Mouse (Mus musculus): ENCODE data around the gene Tmem182. TPM values are rescaled to one million over a fixed set of nuclear protein-coding genes. Genes with fewer than 3 reads are reported as not detected.

Tmem182 gene
- total and polyA plus RNA-seq, 2 experiments from 2014 or later, result 0.05 to 0.21 TPM

DNA sequence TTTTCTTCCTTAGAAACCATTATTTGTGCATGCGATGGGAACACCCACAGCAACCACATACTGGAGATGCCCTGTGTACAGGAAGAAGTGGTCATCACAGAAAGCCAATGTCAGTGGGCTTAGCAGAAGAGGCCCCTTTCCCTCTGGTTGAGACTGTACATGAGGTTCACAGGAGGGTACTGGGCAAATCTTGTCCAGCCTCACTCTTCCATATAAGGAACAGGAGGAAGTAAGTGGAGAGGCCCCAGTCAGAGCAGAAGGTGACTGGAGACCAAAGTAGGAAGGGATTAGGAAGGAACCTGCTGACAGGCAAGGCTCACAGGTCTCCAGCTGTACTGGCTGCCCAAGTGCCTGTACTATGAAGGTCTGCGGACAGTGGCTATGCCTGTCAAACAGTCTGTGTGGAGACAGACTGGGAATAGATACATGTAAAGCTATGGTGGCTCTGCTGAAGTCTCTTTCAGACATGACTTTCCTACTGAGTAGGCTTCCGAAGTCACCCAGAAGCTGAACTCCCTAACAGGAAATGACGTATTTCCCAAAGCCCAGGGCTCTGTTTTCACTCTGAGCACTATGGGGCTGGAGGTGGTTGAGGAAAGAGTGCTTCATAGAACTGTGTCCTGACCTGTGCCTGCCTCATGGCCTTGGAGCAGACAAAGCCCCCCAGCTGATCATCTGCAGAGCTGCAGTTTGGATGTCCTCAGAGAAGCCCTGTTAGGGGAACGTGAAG lies 35.8 kb downstream of the Tmem182 start:
- H3K27me3 ChIP-seq (ENCODE audit: insufficient read depth, low read length), result no peaks in the 10 kb centered on the region
- H3K9ac ChIP-seq (replicated peaks; ENCODE audit: low read length, poor library complexity, severe bottlenecking), result no peak overlapping the region
- H3K4me2 ChIP-seq (ENCODE audit: low read depth, low read length, poor library complexity, severe bottlenecking), result no peak overlapping the region
- H3K9me3 ChIP-seq (ENCODE audit: low read length), result no peaks in the 10 kb centered on the region
- no peak overlapping the region for H3K27ac ChIP-seq (ENCODE audit: low read depth, low read length)
- no peak for DNase-seq (ENCODE audit: low spot score)
- 86% methylated on average over 5 of the region's 5 CpGs for WGBS
- no peaks in the 10 kb centered on the region for H3K36me3 ChIP-seq (ENCODE audit: insufficient read depth, low read length)
- H3K4me1 ChIP-seq (ENCODE audit: insufficient read depth, low read length), result no peaks in the 10 kb centered on the region
- no peak for ATAC-seq (ENCODE audit: low FRiP score)
- no peak for TF ChIP-seq CTCF (IDR thresholded peaks at IDR 0.05)
- no peak overlapping the region for H3K4me3 ChIP-seq (ENCODE audit: low read depth, low read length)

DNA sequence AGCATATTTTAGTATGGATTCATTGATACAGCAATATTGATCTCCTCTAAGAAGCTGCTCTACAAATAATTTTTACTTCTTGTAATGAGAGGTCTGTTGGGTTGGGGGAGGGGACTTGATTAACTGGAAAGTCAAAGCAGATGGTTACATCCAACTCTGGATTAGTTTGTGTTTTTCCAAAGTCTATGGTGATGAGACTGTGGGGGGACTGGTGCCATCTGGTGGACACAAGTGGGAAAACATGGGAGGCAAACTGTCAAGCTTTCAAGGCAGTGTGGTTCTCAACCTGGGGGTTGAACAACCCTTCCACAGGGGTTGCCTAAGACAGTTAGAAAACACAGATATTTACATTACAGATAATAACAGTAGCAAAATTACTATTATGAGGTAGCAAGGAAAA lies 39.2 kb downstream of the Tmem182 start:
- no peak overlapping the region for H3K4me2 ChIP-seq (ENCODE audit: low read depth, low read length, poor library complexity, severe bottlenecking)
- no peaks in the 10 kb centered on the region for H3K27me3 ChIP-seq (ENCODE audit: insufficient read depth, low read length)
- H3K27ac ChIP-seq (ENCODE audit: low read depth, low read length), result no peak overlapping the region
- no peak overlapping the region for H3K9ac ChIP-seq (replicated peaks; ENCODE audit: low read length, poor library complexity, severe bottlenecking)
- no peak overlapping the region for H3K4me3 ChIP-seq (ENCODE audit: low read depth, low read length)
- no peaks in the 10 kb centered on the region for H3K36me3 ChIP-seq (ENCODE audit: insufficient read depth, low read length)
- H3K9me3 ChIP-seq (ENCODE audit: low read length), result no peaks in the 10 kb centered on the region
- ATAC-seq (ENCODE audit: low FRiP score) (peak; percentile 31), DNase-seq (ENCODE audit: low spot score) (peak; percentile 53)
- H3K4me1 ChIP-seq (ENCODE audit: insufficient read depth, low read length), result no peaks in the 10 kb centered on the region
- peak; percentile 95 for TF ChIP-seq CTCF (IDR thresholded peaks at IDR 0.05)

DNA sequence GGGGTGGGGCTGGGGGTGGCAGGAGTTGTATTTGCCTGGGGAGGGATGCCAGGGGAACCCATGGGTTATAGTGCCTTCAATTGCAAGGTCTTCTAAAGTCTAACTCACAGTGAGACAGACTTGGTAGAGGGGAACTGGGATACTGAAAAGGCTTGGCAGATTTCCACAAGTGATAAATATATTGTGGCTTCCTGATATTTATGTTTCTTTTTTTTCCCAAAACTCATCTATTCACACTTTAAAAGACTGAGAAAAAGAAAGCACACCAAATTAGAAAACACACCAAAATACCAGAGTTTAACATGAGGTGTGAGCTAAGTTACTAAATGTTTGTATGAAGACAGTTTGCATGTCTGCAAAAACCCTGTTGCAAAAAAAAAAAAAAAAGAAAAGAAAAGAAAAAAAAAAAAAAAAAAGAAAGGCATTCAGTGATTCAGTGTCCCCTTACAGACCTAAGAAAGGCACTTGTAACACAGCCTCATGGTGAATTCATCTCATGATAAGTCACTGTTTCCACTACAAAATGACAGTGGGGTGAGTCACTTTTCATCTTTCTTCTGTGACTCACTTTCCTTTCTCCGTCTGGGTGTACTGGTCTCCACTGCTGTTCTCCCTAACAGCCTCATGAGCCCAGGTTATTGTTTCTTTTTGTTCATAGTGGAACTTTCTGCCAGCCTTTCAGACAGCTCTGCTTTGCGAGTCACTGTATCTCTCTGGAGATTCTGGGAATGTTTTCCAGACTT lies 42.0 kb downstream of the Tmem182 start:
- no peak for TF ChIP-seq CTCF (IDR thresholded peaks at IDR 0.05)
- DNase-seq (ENCODE audit: low spot score) (no peak), ATAC-seq (ENCODE audit: low FRiP score) (no peak)
- no peaks in the 10 kb centered on the region for H3K4me1 ChIP-seq (ENCODE audit: insufficient read depth, low read length)
- H3K4me3 ChIP-seq (ENCODE audit: low read depth, low read length), result no peak overlapping the region
- H3K27me3 ChIP-seq (ENCODE audit: insufficient read depth, low read length), result no peaks in the 10 kb centered on the region
- H3K9ac ChIP-seq (replicated peaks; ENCODE audit: low read length, poor library complexity, severe bottlenecking), result no peak overlapping the region
- WGBS, result 77% methylated on average over 2 of the region's 2 CpGs
- H3K4me2 ChIP-seq (ENCODE audit: low read depth, low read length, poor library complexity, severe bottlenecking), result no peak overlapping the region
- no peaks in the 10 kb centered on the region for H3K9me3 ChIP-seq (ENCODE audit: low read length)
- H3K27ac ChIP-seq (ENCODE audit: low read depth, low read length), result no peak overlapping the region
- no peaks in the 10 kb centered on the region for H3K36me3 ChIP-seq (ENCODE audit: insufficient read depth, low read length)

DNA sequence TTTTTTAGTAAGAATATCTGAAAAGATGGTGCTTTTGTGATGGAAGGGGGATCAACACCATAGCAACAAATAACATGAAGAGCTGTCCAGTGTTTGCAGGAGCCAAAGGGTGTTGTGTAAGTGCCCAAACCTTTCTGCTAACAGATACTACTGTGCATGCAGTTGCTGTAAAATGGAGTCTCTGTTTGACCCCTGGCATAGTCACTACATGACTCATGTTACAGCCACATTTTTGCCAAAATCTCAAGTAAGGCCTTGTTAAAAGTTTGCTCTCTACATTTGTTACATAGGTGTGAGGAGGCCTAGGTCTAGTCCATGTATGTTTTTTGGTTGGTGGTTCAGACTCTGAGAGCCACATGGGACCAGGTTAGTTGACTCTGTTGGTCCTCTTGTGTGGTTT lies 45.9 kb downstream of the Tmem182 start:
- Histone ChIP-seq H3K9ac (replicated peaks; ENCODE audit: low read length, poor library complexity, severe bottlenecking) (no peak overlapping the region), H3K4me1 (ENCODE audit: insufficient read depth, low read length) (no peaks in the 10 kb centered on the region), H3K36me3 (ENCODE audit: insufficient read depth, low read length) (no peaks in the 10 kb centered on the region), H3K4me2 (ENCODE audit: low read depth, low read length, poor library complexity, severe bottlenecking) (no peak overlapping the region), H3K27me3 (ENCODE audit: insufficient read depth, low read length) (no peaks in the 10 kb centered on the region), H3K4me3 (ENCODE audit: low read depth, low read length) (no peak overlapping the region), H3K9me3 (ENCODE audit: low read length) (no peaks in the 10 kb centered on the region), H3K27ac (ENCODE audit: low read depth, low read length) (no peak overlapping the region)
- no peak for ATAC-seq (ENCODE audit: low FRiP score)
- DNase-seq (ENCODE audit: low spot score), result no peak
- TF ChIP-seq CTCF (IDR thresholded peaks at IDR 0.05), result no peak

DNA sequence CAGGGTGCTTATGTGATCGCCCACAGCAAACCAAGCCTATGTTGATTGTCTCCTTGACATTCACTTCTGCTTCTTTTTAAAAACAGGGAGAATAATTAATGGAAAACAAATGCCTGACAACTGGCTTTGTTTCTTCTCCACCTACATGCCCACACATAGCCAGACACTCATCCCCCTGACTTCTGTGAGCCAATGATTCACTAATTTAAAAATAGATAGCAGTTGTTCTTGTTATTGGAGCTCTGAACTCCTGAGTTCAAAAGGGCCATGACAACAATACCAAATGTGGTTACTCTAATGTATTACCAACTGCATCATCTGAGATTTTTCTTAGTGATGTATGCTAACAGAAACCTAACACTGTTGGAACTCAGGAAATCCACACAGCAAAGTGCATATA lies 49.9 kb downstream of the Tmem182 start:
- no peaks in the 10 kb centered on the region for H3K36me3 ChIP-seq (ENCODE audit: insufficient read depth, low read length)
- no peak overlapping the region for H3K27ac ChIP-seq (ENCODE audit: low read depth, low read length)
- no peak overlapping the region for H3K4me3 ChIP-seq (ENCODE audit: low read depth, low read length)
- WGBS, result 95% methylated on average over 1 of the region's 1 CpGs
- ATAC-seq (ENCODE audit: low FRiP score) (no peak), DNase-seq (ENCODE audit: low spot score) (no peak)
- H3K4me2 ChIP-seq (ENCODE audit: low read depth, low read length, poor library complexity, severe bottlenecking), result no peak overlapping the region
- H3K27me3 ChIP-seq (ENCODE audit: insufficient read depth, low read length), result no peaks in the 10 kb centered on the region
- TF ChIP-seq CTCF (IDR thresholded peaks at IDR 0.05), result no peak
- no peaks in the 10 kb centered on the region for H3K4me1 ChIP-seq (ENCODE audit: insufficient read depth, low read length)
- no peaks in the 10 kb centered on the region for H3K9me3 ChIP-seq (ENCODE audit: low read length)
- H3K9ac ChIP-seq (replicated peaks; ENCODE audit: low read length, poor library complexity, severe bottlenecking), result no peak overlapping the region

DNA sequence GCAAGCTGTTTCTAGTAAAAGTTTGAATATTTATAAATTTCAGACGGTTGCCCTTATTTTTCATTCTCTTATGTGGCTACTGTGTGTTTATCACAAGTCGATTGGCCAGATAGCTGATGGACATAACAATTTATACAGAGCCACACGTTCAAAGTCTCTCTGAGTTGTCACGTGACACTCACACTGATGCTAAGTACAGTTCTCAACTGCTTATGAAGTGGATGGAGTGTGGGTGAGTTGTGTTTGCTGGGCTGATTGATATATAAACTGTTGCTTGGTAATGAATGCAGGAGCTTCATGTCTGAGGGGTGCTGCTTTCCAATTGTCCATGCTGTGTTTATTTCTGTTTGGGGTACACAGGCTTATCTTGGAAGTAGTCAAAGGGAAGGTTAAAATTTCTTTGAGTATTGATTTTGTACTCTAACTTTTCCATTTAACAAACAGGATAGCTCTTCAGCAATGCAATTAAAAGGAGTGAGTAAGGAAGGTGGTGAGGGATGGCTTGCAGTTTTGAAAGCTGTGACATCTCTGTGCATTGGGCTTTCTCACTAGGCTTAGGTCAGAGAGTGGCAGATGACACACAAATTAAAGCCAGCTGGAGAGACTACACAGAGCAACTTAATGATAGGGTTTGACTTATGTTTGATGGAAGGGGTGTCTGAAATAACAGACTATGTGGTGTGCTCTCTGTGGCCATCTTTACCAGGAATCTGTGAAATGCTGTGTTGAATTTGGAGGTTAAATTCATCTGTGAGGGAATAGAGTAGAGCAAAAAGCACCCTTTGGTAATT lies 51.6 kb downstream of the Tmem182 start:
- H3K4me1 ChIP-seq (ENCODE audit: insufficient read depth, low read length), result no peaks in the 10 kb centered on the region
- ATAC-seq (ENCODE audit: low FRiP score) (no peak), DNase-seq (ENCODE audit: low spot score) (no peak)
- no peak overlapping the region for H3K4me2 ChIP-seq (ENCODE audit: low read depth, low read length, poor library complexity, severe bottlenecking)
- no peaks in the 10 kb centered on the region for H3K36me3 ChIP-seq (ENCODE audit: insufficient read depth, low read length)
- no peaks in the 10 kb centered on the region for H3K27me3 ChIP-seq (ENCODE audit: insufficient read depth, low read length)
- no peak for TF ChIP-seq CTCF (IDR thresholded peaks at IDR 0.05)
- no peak overlapping the region for H3K9ac ChIP-seq (replicated peaks; ENCODE audit: low read length, poor library complexity, severe bottlenecking)
- WGBS, result 84% methylated on average over 4 of the region's 4 CpGs
- H3K9me3 ChIP-seq (ENCODE audit: low read length), result no peaks in the 10 kb centered on the region
- no peak overlapping the region for H3K4me3 ChIP-seq (ENCODE audit: low read depth, low read length)
- H3K27ac ChIP-seq (ENCODE audit: low read depth, low read length), result no peak overlapping the region
